Mouse (Mus musculus) heart, postnatal 0 days (tissue): ENCODE data around the gene Top1.

Experiments used
- CTCF ChIP-seq: IDR thresholded peaks from 2 replicates; pipeline ENCODE4 v1.5.1; 2016; ENCODE audit warnings: antibody characterized with exemption, control low read depth, low read depth
- EP300 ChIP-seq: IDR thresholded peaks from 2 replicates; pipeline ENCODE4 v1.6.1; 2016; ENCODE audit warnings: antibody characterized with exemption, low read depth

DNA sequence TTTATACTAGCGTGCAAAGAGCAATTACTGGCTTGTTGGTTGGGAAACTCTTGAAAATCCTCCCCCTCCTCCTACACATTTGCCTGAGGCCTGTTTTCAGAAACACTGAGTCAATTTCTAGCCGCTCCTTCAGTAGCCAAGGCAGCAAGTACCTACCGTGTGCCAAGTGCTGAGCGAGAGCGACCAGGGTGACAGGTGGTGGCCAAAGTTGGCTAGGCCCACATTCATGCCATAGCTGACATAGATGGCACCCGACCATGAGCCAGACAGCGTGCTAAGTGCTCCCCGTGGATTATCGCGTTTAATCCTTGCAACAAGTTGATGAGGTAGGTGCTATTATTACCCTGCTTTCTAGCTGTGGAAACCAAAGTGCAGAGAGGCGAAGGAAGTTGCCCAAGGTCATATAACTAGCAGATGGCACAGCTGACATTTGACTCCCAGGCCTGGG lies 24.7 kb upstream of the Top1 start:
- no peak for TF ChIP-seq CTCF
- no peak for TF ChIP-seq EP300
